Mouse (Mus musculus): ENCODE measurements around the gene Uso1.

Gene Uso1

DNA sequence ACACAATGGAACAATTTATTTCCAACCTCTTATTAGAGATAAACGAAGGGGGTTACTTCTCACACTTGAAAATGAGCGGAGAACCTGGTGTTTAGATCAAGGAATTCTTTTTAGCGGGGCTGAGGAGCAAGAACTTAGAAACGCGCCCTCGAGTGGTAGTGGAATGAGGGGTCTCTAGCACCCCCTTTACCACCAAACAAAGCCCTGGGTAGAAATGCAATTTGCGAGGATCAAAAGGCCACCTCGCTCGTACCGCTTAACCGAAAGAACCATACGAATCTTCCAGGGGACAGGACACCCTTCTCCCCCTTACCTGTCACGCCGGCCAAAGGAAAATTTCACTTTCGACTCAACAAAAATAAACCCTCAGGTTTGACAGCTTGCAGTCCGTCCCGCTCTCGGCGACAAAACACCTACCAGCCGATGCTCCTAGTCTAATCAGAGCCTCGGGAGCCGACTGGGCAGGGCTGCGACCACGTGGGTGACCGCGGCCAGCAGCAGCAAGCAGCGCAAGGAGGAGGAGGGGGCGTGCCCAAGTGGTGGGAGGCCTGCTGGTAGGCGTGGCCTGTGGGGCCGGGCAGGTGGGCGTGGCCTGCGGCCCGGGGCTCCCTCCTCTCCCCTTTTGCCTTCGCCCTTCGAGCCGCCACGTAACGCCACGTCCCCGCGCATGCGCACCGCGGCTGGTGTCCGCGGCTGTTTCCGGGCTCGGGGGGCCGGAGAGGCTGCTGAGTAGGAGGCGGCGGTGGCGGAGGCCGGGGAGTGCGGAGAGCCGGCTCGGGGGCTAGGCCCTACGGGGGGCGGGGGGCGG is at the start of gene Uso1:
Uso1 (plus strand) TSS at position 700 of the 808 bp plus-strand sequence.
- DNase-seq (ENCODE audit: low spot score): peak; percentile 99

DNA sequence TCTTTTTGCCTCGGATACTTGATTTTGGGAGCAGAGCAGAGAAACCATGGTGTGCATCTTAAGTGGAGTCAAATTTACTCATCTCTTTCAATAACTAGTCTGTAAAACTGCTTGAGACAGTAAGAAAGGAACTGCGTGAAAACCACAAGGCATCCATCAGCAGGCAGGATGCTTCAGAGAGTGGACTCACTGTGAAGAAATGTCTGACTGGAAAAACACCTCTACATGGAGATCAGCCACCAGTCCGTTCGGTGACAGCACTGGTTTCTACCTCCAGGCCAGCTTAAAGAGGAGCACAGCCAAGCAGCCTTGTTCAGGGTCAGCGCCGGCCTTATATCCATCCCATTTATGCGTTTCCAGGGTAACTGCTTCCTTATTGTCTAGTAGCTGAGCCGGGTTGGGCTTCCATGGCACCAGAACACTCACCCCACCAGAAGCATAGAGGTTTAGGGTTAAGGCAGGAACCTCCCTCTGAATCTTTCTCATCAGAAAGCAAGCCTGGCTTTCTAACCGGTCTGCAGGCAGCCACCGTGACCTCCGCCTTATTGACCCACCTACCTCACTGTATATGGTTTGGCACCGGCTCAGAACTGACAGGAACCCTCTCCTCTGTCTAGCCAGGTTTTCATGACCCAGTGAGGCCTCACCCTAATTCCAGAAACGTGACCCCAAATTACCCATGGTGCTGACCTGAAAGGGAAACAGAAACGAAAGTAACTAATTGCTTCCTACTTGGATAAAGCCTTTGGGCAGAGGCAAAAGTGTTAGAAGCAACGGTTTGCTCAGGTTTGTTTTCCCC is 44.3 kb upstream of the Uso1 start:
- no peak for DNase-seq (ENCODE audit: low spot score)

DNA sequence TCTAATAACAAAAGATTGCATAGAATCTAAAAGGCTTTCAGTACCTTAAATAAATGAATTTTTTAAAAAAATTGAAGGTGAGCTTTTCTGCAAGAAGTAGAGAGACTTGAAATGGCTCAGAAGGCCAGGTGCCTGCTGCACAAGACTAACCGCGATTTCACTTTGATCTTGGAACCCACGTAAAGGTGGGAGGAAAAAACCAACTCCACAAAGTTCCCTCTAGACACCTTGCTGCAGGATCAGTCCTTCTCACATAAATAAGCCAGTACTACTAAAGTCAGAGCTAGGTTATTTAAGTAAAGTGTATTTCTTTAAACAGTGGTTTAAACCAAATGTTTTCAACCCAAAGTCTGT is 43.7 kb upstream of the Uso1 start:
- no peak for DNase-seq (ENCODE audit: low spot score)

DNA sequence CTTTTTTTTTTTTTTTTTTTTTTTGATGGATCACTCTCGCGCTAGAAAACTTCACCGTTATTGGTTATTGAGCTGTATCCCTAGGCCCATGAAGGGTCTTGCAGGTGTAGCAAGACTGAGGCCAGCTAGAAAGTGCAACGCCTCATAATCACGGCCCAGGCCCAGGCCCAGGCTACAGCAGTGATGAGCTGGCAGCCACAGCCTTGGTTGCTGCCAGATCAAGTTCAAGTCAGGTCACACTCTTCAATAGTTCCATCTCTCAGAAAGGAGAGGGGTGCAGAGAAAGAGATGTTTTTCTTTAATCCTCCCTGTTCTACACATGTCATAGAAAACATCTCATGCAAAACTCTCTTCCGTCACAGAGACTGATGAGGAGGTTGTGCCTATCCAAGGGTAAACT is 41.0 kb upstream of the Uso1 start:
- DNase-seq (ENCODE audit: low spot score): no peak

DNA sequence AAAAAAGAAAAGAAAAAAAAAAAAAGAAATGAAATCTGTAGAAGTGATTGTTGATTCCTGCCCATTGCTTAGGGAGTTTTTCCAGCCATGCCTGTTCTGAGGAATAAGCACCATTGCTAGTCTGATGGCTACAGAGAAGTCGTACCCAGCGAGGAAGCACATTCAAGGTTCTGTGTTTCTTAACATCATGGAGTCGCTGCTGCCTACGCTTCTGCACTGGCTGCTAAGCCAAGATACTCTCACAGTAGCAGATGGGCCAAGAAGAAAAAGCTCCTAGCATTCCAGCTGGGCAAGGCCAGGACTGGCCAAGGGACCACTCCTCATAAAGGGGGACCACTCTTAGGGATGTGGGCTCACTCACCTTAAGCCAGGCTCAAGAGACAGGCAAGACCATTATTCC is 40.0 kb upstream of the Uso1 start:
- no peak for DNase-seq (ENCODE audit: low spot score)

DNA sequence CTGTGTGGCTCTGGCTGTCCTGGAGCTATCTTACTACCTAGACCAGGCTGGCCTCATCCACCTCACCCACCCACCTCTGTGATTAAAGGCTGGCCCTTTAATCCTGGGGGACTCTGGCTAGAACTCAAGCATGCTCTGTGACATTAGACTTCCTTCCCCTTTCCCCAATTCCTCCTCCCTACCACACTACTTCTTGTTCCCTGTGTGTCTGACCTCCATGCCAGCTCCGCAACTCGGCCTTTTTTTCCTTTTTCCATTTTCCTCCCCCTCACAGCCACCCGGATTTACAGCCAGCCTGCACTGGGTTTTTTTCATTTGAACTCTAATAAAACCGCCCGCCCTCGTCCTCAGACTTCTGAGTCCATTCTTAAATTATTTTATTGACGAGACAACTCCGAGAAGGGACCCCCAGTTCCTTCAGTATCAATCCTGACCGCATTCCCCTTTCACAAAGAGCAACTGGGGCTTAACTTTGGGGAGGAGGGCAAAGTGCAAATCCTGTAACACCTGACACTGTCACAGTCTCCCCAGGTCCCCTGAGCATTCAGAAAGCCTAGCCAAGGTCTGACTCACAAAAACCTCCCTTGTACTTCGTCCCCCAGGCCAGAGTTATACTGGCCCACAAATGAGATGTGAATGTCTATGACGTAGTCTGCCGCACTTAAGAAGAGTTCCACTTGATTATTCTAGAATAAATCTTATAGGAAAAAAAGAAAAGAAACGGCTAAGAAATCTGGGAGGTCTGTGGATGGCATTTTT is 39.2 kb upstream of the Uso1 start:
- no peak for DNase-seq (ENCODE audit: low spot score)

DNA sequence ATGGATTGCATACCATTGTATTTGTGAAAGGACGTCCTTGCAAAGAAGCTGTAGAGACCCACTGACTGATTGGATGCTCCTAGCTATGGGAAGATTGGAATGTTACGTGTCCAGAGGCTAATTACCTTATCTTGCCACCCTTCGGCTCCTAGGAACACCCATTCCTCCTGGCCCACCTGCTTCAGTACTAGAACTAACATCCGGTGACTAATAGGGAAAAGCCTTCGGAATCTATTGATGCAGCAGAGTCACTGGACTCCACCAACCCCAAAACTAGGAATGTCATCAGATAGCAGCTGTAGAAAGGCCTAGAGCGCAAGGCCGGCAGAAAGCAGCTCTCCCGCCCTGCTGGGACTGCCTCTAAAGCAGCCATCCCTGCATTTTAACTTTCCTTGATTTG is 36.1 kb upstream of the Uso1 start:
- DNase-seq (ENCODE audit: low spot score): no peak

DNA sequence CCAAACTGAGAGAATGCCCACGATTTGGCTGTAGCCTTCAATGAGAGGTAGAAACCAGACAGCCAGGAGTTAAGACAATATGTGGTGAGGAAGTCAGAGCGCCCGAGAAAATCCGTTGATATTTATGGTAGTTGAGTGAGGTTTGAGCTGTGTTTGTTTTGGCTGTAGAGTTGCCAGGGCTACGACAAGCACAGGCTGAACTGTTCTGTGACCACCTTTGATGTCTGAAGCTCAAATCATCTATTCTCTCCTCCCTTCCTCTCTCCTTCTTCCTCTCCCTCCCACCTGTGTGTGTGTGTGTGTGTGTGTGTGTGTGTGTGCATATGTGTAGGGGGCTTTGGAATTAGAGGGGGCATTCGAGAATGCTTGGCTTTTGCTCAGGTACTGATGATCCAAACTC is 34.7 kb upstream of the Uso1 start:
- no peak for DNase-seq (ENCODE audit: low spot score)

DNA sequence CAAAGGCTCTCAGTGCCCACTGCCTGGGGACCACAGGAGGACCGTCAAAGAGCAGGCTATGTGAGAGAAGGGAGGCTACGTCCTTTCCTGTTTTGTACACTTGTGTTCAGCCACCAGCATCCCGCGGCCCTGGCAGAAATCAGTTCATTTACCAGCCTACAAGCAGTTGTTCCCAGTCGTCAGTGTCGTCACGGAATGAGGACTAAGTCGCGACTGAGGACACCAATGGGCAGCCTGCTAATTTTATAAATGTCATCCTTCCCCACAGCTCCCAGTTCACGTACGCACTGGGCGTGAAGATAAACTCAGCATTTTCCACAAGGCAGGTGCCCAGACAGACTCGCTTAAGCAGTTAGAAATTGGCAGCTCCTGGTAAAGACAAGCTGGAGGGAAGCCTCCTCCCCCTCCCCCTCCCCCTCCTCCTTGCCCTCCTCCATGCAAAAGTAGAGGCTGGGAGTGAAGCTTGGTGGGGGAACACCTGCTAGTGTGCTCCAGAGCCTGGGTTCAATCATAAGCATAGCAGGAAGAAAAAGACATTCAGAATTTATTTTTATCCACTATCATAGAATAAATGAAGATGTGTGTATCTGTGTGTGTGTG is 33.8 kb upstream of the Uso1 start:
- no peak for DNase-seq (ENCODE audit: low spot score)

DNA sequence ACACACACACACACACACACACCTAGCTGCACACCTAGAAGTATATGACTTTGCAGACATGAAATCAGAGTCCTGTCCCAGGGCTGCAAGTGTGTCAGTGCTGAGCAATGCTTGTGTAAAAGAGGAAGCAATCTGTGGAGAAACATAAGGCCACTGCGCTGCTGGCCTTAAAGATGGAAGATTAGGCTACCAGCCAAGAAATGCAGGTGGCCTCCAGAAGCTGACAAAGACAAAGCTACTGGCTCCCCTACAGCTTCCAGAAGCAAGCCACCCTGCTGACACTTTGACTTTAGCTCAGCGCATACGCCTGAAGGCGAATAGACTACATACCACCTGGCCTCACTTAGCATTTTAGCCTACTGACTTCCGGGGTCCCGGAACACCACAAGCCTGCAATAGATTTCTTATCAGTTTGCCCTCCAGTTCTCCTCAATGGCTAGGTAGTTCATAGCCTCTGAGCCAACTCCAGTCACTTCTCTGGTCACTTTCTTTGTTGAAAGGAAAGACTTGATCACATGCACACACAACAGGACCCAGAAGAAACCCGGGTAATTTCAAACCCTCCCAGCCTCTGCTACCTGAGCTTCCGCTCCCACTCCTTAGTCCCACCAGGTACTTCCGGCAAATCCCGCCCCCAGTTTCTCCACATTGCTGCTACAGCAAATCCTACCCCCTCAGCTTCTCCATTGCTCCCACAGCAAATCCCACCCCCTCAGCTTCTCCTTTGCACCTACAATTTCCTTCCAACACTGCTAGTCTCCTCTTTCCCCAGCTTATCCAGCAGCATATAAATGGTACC is 31.2 kb upstream of the Uso1 start:
- no peak for DNase-seq (ENCODE audit: low spot score)

DNA sequence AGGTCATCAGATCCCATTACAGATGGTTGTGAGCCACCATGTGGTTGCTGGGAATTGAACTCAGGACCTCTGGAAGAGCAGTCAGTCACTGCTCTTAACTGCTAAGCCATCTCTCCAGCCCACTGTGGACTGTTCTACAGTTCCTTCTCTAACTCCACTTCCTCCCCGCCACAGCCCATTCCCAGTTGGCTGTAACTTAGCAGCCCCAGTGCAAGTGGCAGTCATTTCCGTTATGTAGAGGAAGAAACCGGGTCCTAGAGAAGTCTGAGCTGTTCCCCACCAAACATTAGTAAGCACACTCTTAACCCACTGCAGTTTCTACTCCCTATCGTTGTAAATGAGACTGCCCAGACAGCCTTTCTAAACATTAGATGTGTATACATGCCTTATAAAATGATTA is 30.5 kb upstream of the Uso1 start:
- no peak for DNase-seq (ENCODE audit: low spot score)

DNA sequence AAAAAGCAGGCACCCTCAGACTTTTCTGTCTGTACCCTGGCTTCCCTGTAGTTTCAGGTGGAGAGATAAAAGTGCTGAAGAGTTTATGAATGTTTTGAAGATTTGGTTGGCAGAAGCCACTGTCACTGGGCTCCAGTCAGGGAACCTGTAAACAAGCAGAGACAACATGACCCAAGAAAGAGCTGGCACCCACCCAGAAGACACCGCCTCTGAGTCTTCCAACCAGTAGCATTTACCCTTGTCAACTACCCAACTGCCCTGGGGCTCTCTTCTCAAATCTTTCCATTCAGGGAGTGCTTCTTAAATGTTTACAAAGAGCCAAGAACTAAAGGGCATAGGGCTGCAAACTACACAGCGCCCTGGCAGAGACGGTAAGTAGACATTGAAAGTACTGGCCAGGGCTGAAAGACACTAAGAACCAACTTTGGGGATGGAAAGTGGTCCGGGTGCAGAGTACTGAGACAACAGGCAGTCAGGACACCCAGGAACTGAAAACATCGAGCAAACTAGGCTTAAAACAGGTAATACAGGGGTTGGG is 26.9 kb upstream of the Uso1 start:
- no peak for DNase-seq (ENCODE audit: low spot score)

DNA sequence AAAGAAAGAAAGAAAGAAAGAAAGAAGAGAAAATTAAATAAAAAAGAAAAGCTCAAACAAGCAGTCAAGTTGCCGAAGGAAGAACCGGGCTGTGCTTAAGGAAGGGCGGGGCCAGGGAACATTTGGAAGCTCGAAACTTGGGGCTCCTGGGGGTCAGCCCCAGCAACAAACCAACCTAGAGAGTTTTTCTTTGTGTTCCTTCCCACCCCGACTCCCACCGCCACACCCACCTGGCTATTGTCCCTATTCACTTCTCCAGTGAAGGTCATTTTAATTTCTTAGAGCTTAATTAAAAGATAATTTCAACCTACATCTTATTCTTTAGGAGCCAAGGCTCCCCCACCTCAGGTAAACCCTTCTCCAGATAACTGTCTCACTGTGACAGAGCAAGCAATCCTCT is 25.6 kb upstream of the Uso1 start:
- no peak for DNase-seq (ENCODE audit: low spot score)

DNA sequence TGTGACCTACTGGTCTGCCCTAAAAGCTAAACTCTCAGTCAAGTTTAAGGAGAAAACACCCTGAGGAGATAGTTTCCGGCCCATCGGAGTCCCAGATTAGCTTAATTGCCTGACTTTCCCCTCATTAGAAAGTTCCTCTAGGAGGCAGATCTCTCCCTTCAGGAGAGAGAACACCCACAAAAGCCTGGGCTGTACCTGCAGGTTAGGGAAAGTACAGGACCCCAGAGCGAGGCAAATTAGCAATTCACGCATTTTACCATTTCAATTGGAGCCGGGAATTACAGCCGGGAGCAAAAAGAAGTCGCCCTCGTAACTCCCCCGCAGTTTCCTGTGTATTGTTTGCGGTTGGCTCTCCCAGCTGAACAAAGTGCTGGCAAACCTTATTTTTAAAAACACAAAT is 25.2 kb upstream of the Uso1 start:
- no peak for DNase-seq (ENCODE audit: low spot score)

DNA sequence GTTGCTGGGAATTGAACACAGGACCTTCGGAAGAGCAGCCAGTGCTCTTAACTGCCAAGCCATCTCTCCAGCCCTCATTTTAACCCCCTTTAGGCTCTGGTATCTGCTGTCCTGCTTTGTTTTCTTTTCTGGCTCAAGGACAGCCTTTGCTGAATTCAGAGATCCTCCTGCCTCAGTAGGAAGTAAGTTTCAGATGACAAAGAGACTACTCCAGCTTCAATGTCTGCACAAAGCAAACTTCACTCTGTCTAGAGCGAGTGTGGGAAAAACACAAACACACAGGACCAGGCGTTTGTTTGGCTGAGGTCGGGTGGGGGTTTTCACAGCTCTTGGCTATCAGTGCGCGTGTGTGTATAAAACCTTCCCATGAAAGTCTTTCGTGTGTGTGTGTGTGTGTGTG is 24.3 kb upstream of the Uso1 start:
- DNase-seq (ENCODE audit: low spot score): no peak

DNA sequence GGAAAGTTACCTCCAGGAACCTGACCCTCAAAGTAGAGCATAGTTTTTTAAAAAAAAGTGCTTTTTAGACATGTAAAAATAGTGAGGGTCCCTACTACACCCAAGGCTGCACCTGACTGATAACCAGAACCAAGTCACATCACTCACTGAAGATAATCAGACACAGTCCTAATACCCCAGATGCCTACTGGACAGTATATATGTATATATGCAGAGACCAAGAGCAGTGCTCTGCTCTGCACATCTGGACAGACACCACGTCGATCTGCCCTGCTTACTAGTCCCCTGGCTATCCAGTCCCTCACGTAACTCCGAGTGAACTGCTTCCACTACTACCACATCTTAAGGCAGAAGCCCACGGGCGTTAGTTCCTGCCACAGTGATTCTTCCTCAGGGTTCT is 23.5 kb upstream of the Uso1 start:
- no peak for DNase-seq (ENCODE audit: low spot score)

DNA sequence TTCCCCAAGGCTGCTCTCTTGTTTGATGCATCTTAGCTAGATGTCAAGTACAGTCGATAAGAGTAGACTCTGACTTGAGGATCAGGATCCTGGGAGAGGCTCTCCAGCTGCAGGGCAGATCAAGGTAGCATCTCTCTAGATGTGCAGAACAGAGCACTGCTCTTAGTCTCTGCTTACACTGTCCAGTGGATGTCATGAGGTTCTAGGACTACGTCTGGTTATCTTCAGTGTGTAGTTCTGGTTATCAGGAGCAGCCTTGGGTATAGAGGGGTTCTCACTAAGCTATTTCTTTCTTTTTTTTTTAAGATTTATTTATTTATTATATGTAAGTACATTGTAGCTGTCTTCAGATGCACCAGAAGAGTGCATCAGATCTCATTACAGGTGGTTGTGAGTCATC is 22.8 kb upstream of the Uso1 start:
- DNase-seq (ENCODE audit: low spot score): no peak

DNA sequence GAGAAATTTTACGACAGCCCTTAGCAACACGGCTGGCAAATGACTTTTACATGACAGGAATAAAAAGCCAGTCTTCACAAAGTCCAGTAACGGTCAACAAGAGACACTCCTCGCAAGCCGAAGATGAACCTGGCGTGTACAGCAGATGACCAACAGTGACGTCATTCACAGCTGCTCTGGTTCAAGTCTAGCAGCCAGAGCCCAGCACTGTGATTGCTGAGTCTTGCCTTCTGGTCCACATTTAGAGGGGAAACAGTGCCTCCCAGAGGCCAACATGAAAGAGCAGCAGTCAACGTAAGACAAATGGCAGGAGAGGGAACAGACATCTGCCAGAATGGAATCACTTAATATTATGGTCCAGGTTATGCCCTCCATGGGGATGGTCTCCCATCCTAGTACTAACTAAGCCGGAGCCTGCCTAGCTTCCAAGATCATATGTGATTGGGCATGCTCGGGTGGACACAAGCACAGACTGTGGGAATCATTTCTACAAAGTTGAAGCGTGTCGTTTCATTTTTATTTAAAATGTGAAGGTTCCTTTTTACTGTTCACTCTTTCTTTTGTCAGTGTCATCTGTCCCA is 19.8 kb upstream of the Uso1 start:
- DNase-seq (ENCODE audit: low spot score): peak; percentile 61

DNA sequence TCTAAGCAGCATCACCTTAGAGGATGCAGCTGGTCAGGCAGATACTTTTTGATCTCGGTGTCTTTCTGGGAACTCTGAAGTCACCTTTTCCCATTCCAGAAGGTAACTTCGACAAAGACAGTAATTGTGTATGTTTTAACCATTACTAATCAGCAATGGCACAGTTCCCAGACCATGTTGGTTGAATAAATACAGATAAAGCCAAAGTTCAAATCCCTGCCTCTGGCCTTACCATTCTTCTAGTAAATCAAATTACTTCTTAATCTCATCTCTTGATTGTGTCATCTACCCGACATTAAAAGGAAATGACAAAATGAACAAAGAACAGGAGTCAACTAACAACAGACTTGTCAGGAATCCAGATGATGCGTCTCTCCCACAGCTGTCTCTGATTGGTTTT is 16.1 kb upstream of the Uso1 start:
- no peak for DNase-seq (ENCODE audit: low spot score)

DNA sequence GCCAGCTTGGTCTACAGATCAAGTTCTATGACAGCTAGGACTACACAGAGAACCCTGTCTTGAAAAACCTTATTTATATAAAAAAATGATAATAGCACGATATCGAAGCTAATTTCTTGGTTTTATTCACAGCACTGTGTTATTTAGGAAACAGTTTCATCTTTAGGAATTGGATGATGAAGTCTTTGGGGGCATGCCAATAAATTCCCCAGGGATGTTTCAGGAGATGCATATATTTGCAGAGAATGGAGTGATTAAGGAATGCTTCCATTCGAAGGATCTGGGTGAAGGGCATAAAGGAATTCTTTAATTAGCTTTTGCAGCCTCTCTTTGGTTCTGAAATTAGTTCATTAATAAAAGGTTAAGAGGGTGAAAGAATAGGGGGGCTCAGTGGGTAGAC is 12.3 kb upstream of the Uso1 start:
- no peak for DNase-seq (ENCODE audit: low spot score)

DNA sequence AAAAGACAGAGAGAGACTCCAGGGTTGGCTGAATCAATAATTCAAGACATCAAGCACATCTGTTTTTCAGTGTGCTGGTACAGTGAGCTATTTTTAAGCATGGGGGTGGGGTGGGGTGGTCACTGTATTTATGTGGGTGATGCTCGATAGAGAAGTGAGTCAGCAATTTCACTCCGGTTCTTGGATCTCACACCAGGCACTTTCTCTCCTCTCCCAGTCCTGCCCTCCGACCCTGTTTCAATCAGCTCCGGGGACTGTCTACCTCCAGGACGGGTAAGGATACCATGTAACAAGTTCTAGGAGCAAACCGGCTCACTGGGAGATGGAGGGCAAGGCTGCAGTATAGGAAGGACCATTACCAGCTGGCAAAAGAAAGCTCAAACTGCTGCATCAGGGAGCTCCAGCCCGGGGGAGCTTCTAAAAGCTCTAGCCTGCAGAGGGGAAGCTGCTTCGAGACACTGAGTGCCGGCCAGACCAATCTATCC is 10.6 kb upstream of the Uso1 start:
- no peak for DNase-seq (ENCODE audit: low spot score)

Data from yolk sac, embryonic 10.5 days (tissue).